Mouse (Mus musculus): ENCODE results near the gene Hoxd4. TPM values are rescaled to one million over a fixed set of nuclear protein-coding genes. Genes with fewer than 3 reads are reported as not detected.
A peak's percentile ranks its signal among the peaks of the same experiment; 100 is the strongest.

The Hoxd4 gene
- polyA plus RNA-seq, 1 experiment from 2014 or later: 4.9 TPM

DNA sequence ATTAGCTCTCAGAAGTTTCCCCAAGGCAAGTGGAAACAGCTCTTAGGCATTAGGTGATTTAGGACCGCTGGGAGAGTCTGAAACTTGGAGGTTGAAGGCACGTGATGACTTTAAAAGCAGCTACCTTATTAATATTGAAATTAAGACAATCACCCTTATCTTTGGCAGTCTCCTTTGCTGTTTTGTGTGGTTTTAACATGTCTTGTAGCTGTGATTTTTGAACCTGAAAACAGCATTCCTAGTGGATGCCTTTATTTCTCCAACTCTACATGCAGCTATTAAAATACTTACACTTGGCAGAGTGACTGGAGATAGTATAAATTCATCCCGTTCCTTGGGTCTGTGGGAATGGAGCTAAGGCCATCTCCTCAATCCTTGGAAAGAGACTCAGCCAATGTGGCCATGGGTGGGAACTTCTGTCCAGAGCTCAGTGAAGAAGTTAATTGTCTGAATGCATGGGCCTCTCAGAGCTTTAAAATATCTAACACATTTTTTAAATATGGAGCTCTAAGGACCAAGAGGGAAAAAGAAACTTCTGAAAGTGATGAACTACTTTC, 41.0 kb upstream of the Hoxd4 start:
- peaks cover 91% of the 10 kb centered on the region for H3K27me3 ChIP-seq (ENCODE audit: insufficient read depth, low read length)
- 11% methylated on average over 3 of the region's 3 CpGs for WGBS
- no peak overlapping the region for H3K27ac ChIP-seq (ENCODE audit: low read length)
- no peak overlapping the region for H3K4me3 ChIP-seq (ENCODE audit: low read length)
- ATAC-seq (ENCODE audit: low FRiP score, low TSS enrichment): no peak
- no peak overlapping the region for H3K9ac ChIP-seq (replicated peaks; ENCODE audit: low read length)
- H3K9me3 ChIP-seq (ENCODE audit: low read length): no peaks in the 10 kb centered on the region
- peaks cover 31% of the 10 kb centered on the region for H3K4me1 ChIP-seq (ENCODE audit: insufficient read depth, low read length)
- H3K4me2 ChIP-seq (replicated peaks; ENCODE audit: low read depth, low read length): no peak overlapping the region
- no peaks in the 10 kb centered on the region for H3K36me3 ChIP-seq (ENCODE audit: insufficient read depth, low read length)

- Histone ChIP-seq H3K9me3 (ENCODE audit: low read length) (no peaks in the 10 kb centered on the region), H3K4me1 (ENCODE audit: insufficient read depth, low read length) (peaks cover 42% of the 10 kb centered on the region), H3K4me2 (replicated peaks; ENCODE audit: low read depth, low read length) (no peak overlapping the region), H3K4me3 (ENCODE audit: low read length) (no peak overlapping the region), H3K9ac (replicated peaks; ENCODE audit: low read length) (no peak overlapping the region), H3K27me3 (ENCODE audit: insufficient read depth, low read length) (peaks cover 92% of the 10 kb centered on the region), H3K36me3 (ENCODE audit: insufficient read depth, low read length) (no peaks in the 10 kb centered on the region), H3K27ac (ENCODE audit: low read length) (no peak overlapping the region)
- WGBS: 42% methylated on average over 5 of the region's 5 CpGs
- ATAC-seq (ENCODE audit: low FRiP score, low TSS enrichment): no peak
Observed at GRCm38 (mm10) chr2:74671847-74672246, 39.9 kb upstream of the Hoxd4 start.

- Histone ChIP-seq H3K9ac (replicated peaks; ENCODE audit: low read length) (no peak overlapping the region), H3K4me2 (replicated peaks; ENCODE audit: low read depth, low read length) (peak overlapping the region; percentile 63), H3K9me3 (ENCODE audit: low read length) (no peaks in the 10 kb centered on the region), H3K36me3 (ENCODE audit: insufficient read depth, low read length) (no peaks in the 10 kb centered on the region), H3K27me3 (ENCODE audit: insufficient read depth, low read length) (peaks cover 85% of the 10 kb centered on the region), H3K4me3 (ENCODE audit: low read length) (peak overlapping the region; percentile 37), H3K4me1 (ENCODE audit: insufficient read depth, low read length) (peaks cover 50% of the 10 kb centered on the region), H3K27ac (ENCODE audit: low read length) (no peak overlapping the region)
- ATAC-seq (ENCODE audit: low FRiP score, low TSS enrichment): peak; percentile 36; the same call in 1 of the 2 replicates
- 7% methylated on average over 39 of the region's 40 CpGs for WGBS
Observed at GRCm38 (mm10) chr2:74672481-74673362, 39.0 kb upstream of the Hoxd4 start.

DNA sequence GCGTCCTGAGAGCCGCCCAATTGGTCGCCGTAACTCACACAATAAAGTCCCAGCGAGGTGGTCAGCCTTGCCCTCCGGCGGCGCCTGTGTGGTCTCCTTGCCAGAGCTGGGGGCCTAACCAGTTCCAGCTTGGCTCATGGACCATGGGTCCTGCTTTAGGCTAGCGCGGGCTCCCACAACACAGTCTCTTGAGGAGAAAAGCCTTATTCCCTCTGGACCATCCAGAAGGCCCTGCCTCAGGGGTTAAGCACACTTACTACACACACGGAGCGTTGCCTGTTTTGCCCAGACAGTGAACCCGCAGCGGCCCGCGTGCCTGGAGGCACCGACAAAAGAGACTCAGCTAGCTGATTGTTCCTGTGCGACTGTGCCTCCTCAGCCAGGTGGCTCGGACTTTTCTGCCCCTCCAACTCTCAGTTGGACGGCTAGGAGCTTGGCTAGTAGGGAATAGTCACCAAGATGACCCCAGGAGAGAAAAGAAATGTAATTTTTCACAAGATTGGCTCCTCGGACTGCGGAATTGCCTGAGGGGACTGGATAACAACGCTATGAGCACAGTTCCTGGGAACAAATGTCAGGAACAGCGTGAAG, 37.8 kb upstream of the Hoxd4 start:
- no peak overlapping the region for H3K27ac ChIP-seq (ENCODE audit: low read length)
- H3K9ac ChIP-seq (replicated peaks; ENCODE audit: low read length): no peak overlapping the region; the same call in 1 of the 2 replicates
- H3K4me1 ChIP-seq (ENCODE audit: insufficient read depth, low read length): peaks cover 55% of the 10 kb centered on the region
- WGBS: 14% methylated on average over 24 of the region's 24 CpGs
- H3K4me2 ChIP-seq (replicated peaks; ENCODE audit: low read depth, low read length): peak overlapping the region; percentile 29; the same call in 1 of the 2 replicates
- H3K4me3 ChIP-seq (ENCODE audit: low read length): no peak overlapping the region
- no peak for ATAC-seq (ENCODE audit: low FRiP score, low TSS enrichment)
- peaks cover 73% of the 10 kb centered on the region for H3K27me3 ChIP-seq (ENCODE audit: insufficient read depth, low read length)
- H3K9me3 ChIP-seq (ENCODE audit: low read length): no peaks in the 10 kb centered on the region
- no peaks in the 10 kb centered on the region for H3K36me3 ChIP-seq (ENCODE audit: insufficient read depth, low read length)

GRCm38 (mm10) chr2:74674881-74675665, 36.7 kb upstream of the Hoxd4 start, which contains the start of gene Hoxd12:
Gene Hoxd12, plus strand, starts transcription at chr2:74675013.
- peaks cover 56% of the 10 kb centered on the region for H3K4me1 ChIP-seq (ENCODE audit: insufficient read depth, low read length)
- no peaks in the 10 kb centered on the region for H3K9me3 ChIP-seq (ENCODE audit: low read length)
- peaks cover 64% of the 10 kb centered on the region for H3K27me3 ChIP-seq (ENCODE audit: insufficient read depth, low read length)
- peak within 1 kb of the TSS; percentile 51 for H3K4me2 ChIP-seq (replicated peaks; ENCODE audit: low read depth, low read length)
- 6% methylated on average over 47 of the region's 47 CpGs for WGBS
- H3K9ac ChIP-seq (replicated peaks; ENCODE audit: low read length): peak within 1 kb of the TSS; percentile 58
- peak within 1 kb of the TSS; percentile 61 for H3K27ac ChIP-seq (ENCODE audit: low read length)
- no peaks in the 10 kb centered on the region for H3K36me3 ChIP-seq (ENCODE audit: insufficient read depth, low read length)
- 0 out of 2 replicates have a peak, but pooled peaks have one; percentile 24 for ATAC-seq (ENCODE audit: low FRiP score, low TSS enrichment)
- H3K4me3 ChIP-seq (ENCODE audit: low read length): peak within 1 kb of the TSS; percentile 28

- H3K4me3 ChIP-seq (ENCODE audit: low read length): peak overlapping the region; percentile 28
- H3K27me3 ChIP-seq (ENCODE audit: insufficient read depth, low read length): peaks cover 66% of the 10 kb centered on the region
- H3K4me2 ChIP-seq (replicated peaks; ENCODE audit: low read depth, low read length): peak overlapping the region; percentile 51
- WGBS: 24% methylated on average over 24 of the region's 24 CpGs
- H3K27ac ChIP-seq (ENCODE audit: low read length): peak overlapping the region; percentile 61
- peaks cover 56% of the 10 kb centered on the region for H3K4me1 ChIP-seq (ENCODE audit: insufficient read depth, low read length)
- H3K36me3 ChIP-seq (ENCODE audit: insufficient read depth, low read length): no peaks in the 10 kb centered on the region
- H3K9me3 ChIP-seq (ENCODE audit: low read length): no peaks in the 10 kb centered on the region
- H3K9ac ChIP-seq (replicated peaks; ENCODE audit: low read length): peak overlapping the region; percentile 58
- ATAC-seq (ENCODE audit: low FRiP score, low TSS enrichment): 0 out of 2 replicates have a peak, but pooled peaks have one; percentile 0
Observed at GRCm38 (mm10) chr2:74675666-74676282, 36.0 kb upstream of the Hoxd4 start.

GRCm38 (mm10) chr2:74676376-74677052, 35.2 kb upstream of the Hoxd4 start:
- Histone ChIP-seq H3K9me3 (ENCODE audit: low read length) (no peaks in the 10 kb centered on the region), H3K4me1 (ENCODE audit: insufficient read depth, low read length) (peaks cover 56% of the 10 kb centered on the region), H3K9ac (replicated peaks; ENCODE audit: low read length) (peak overlapping the region; percentile 52; the same call in 1 of the 2 replicates), H3K27me3 (ENCODE audit: insufficient read depth, low read length) (peaks cover 60% of the 10 kb centered on the region), H3K27ac (ENCODE audit: low read length) (peak overlapping the region; percentile 63), H3K4me3 (ENCODE audit: low read length) (peak overlapping the region; percentile 28; the same call in 1 of the 2 replicates), H3K4me2 (replicated peaks; ENCODE audit: low read depth, low read length) (peak overlapping the region; percentile 51), H3K36me3 (ENCODE audit: insufficient read depth, low read length) (no peaks in the 10 kb centered on the region)
- ATAC-seq (ENCODE audit: low FRiP score, low TSS enrichment): peak; percentile 35
- 29% methylated on average over 9 of the region's 9 CpGs for WGBS

DNA sequence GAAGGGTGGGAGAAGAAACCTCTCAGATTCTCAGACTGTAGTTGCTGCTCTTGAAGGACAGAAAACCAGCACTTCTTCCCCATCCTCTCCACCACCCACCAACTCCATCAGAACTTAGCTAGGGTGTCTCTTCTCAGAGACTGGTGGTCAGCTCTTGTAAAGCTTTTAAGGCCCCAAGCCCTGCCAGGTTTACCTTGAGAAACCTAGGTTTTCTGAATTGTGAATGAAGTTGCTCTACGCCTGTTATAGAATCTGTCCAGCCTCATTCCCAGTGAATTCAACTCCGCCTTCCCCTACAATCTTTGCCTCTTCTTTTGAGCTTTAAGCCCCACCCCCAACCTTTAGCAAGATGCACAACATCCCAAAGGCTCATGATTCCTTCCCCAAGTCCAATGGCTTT, 34.6 kb upstream of the Hoxd4 start:
- Histone ChIP-seq H3K4me2 (replicated peaks; ENCODE audit: low read depth, low read length) (peak overlapping the region; percentile 11), H3K9ac (replicated peaks; ENCODE audit: low read length) (no peak overlapping the region), H3K36me3 (ENCODE audit: insufficient read depth, low read length) (no peaks in the 10 kb centered on the region), H3K27ac (ENCODE audit: low read length) (peak overlapping the region; percentile 63), H3K27me3 (ENCODE audit: insufficient read depth, low read length) (peaks cover 54% of the 10 kb centered on the region), H3K4me1 (ENCODE audit: insufficient read depth, low read length) (peaks cover 56% of the 10 kb centered on the region), H3K9me3 (ENCODE audit: low read length) (no peaks in the 10 kb centered on the region), H3K4me3 (ENCODE audit: low read length) (no peak overlapping the region)
- WGBS: 38% methylated on average over 2 of the region's 2 CpGs
- no peak for ATAC-seq (ENCODE audit: low FRiP score, low TSS enrichment)

Measured in kidney, embryonic 16.5 days (tissue).